Mouse (Mus musculus) bone marrow macrophage, adult 2 months (primary cell): ENCODE data around the gene Pnrc1.

Experiments
- CTCF ChIP-seq: IDR thresholded peaks from 2 replicates; pipeline ENCODE4 v1.5.1; 2012; ENCODE audit warnings: low read depth, mild to moderate bottlenecking, low read length, moderate library complexity
- POLR2A ChIP-seq: IDR thresholded peaks from 2 replicates; pipeline ENCODE4 v1.6.1; 2012; ENCODE audit warnings: mild to moderate bottlenecking, low read depth, low read length, borderline replicate concordance

- no peak for TF ChIP-seq POLR2A
- no peak for TF ChIP-seq CTCF
These were observed 80.8 kb downstream of the Pnrc1 start, which contains the start of gene Srsf12 for GRCm38 (mm10) chr4:33208881-33209841.
